Mouse (Mus musculus) lung, postnatal 0 days (tissue): ENCODE data around the gene Nacad.

Experiments used
- CTCF ChIP-seq: IDR thresholded peaks from 2 replicates; pipeline ENCODE4 v1.5.1; 2016; ENCODE audit warnings: antibody characterized with exemption, mild to moderate bottlenecking
- EP300 ChIP-seq: IDR thresholded peaks from 2 replicates; pipeline ENCODE4 v1.6.1; 2016; ENCODE audit warnings: antibody characterized with exemption, mild to moderate bottlenecking, control low read depth

DNA sequence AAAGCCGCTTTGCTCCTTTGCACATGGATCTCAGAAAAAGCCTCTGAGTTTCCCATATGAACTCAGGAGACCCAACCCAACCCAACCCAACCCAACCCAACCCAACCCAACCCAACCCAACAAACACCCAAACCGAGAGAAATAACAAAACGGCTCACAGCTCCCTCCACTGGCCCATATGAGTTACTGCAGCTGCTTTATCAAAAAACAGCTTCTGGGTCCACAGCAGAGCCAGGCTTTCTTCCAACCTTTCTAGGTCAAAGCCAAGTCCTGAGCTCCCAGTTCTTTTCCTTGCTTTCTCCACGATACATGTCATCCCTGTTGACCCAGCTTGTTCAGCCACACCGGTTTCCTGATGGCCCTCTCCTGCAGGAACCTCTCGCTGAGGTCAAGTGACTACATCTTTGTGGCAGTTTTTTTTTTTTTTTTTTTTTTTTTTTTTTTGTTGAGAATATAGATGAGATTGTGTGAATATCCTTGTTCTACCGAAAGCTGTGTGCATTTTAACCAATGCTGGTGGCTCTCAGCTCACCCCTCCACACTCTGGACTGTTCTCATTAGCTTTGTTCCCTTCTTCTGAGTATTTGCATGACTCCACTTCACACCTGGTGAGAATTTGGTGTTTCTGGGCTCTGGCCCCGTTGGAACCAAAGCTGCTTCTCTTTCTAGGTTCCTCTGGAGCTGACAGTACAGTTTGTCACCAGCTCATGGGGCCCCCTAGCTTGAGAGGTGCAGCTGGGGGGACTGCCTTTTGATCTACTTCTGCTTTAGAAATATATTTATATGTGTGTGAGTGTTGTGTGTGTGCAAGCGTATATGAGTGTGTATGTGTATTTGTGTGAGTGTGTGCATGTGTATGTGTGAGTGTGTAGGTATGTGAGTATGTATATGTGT lies 42.2 kb upstream of the Nacad start:
- no peak for TF ChIP-seq CTCF
- no peak for TF ChIP-seq EP300
